Mouse (Mus musculus): ENCODE measurements at regions not wholly inside any gene's neighbourhood (a gene's known extent, or its start where the extent isn't known, plus 50 kb on each side); places are given as distances from the start of the nearest gene placed in this dataset.

DNA sequence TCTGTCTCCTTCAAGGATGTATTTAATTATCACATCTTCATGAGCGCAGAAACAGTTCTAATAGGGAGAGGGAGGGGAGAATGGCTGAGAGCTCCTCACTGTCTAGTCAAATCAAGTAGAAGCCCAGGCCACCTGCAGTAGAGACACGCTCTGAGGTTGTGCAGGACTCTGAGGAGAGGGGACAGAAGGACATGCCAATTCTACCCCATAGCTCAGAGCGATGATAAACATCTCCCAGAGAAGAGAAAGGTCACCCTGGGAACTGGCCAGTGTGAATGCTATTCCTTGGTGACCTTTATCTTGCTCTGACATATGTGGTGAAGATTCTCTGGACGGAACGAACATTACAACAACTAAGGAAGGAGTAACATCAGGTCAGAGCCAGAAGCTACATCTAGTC, 286.1 kb downstream of the Rwdd3 start:
- no peaks in the 10 kb centered on the region for H3K27me3 ChIP-seq (replicated peaks)
- 74% methylated on average over 5 of the region's 5 CpGs for WGBS
- no peaks in the 10 kb centered on the region for H3K36me3 ChIP-seq
- no peak overlapping the region for H3K4me2 ChIP-seq (replicated peaks)
- ATAC-seq = no peak
- H3K27ac ChIP-seq = no peak overlapping the region
- H3K9ac ChIP-seq = no peak overlapping the region
- H3K4me1 ChIP-seq (replicated peaks) = 0 out of 2 replicates have a peak, but pooled peaks cover 3% of the 10 kb centered on the region
- no peaks in the 10 kb centered on the region for H3K9me3 ChIP-seq
- H3K4me3 ChIP-seq (replicated peaks) = no peak overlapping the region

DNA sequence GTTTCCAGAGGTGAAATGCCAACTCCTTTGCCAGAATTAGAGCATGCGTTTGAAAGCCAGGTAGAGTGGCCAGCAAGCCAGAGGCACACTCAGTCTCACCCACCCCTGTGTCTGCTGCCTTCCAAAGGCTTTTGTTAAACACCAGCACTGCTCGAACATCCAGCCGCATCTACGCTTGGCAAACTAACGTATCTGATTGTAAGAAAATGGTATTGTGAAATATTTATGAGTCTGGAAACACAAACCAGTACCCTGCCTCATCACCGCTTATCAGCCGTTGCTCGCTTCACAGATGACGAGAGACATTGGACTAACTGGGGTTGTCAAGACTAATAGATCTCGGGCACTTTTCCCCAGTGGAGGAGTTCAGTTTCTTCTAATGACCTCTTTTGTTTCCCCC, 287.3 kb downstream of the Rwdd3 start:
- Histone ChIP-seq H3K4me1 (replicated peaks) (0 out of 2 replicates have a peak, but pooled peaks cover 3% of the 10 kb centered on the region), H3K4me2 (replicated peaks) (no peak overlapping the region), H3K9ac (no peak overlapping the region), H3K27ac (no peak overlapping the region), H3K9me3 (no peaks in the 10 kb centered on the region), H3K4me3 (replicated peaks) (no peak overlapping the region), H3K27me3 (replicated peaks) (no peaks in the 10 kb centered on the region), H3K36me3 (no peaks in the 10 kb centered on the region)
- WGBS = 51% methylated on average over 10 of the region's 10 CpGs
- ATAC-seq = no peak

GRCm38 (mm10) chr3:120883650-120884049, 287.8 kb downstream of the Rwdd3 start:
- Histone ChIP-seq H3K4me1 (replicated peaks) (0 out of 2 replicates have a peak, but pooled peaks cover 3% of the 10 kb centered on the region), H3K4me2 (replicated peaks) (no peak overlapping the region), H3K4me3 (replicated peaks) (no peak overlapping the region), H3K27ac (no peak overlapping the region), H3K9ac (no peak overlapping the region), H3K9me3 (no peaks in the 10 kb centered on the region), H3K36me3 (no peaks in the 10 kb centered on the region), H3K27me3 (replicated peaks) (no peaks in the 10 kb centered on the region)
- no peak for ATAC-seq
- WGBS = 63% methylated on average over 5 of the region's 5 CpGs

GRCm38 (mm10) chr3:120879409-120879808, 292.1 kb downstream of the Rwdd3 start:
- H3K4me3 ChIP-seq (replicated peaks) = no peak overlapping the region
- H3K9ac ChIP-seq = no peak overlapping the region
- H3K36me3 ChIP-seq = no peaks in the 10 kb centered on the region
- no peak overlapping the region for H3K27ac ChIP-seq
- no peaks in the 10 kb centered on the region for H3K9me3 ChIP-seq
- no peaks in the 10 kb centered on the region for H3K27me3 ChIP-seq (replicated peaks)
- ATAC-seq = no peak
- no peak overlapping the region for H3K4me2 ChIP-seq (replicated peaks)
- no peaks in the 10 kb centered on the region for H3K4me1 ChIP-seq (replicated peaks)
- 90% methylated on average over 2 of the region's 2 CpGs for WGBS

GRCm38 (mm10) chr3:120875740-120876139, 295.8 kb downstream of the Rwdd3 start:
- Histone ChIP-seq H3K27me3 (replicated peaks) (no peaks in the 10 kb centered on the region), H3K9ac (no peak overlapping the region), H3K4me2 (replicated peaks) (no peak overlapping the region), H3K9me3 (no peaks in the 10 kb centered on the region), H3K27ac (no peak overlapping the region), H3K4me1 (replicated peaks) (no peaks in the 10 kb centered on the region), H3K4me3 (replicated peaks) (no peak overlapping the region), H3K36me3 (no peaks in the 10 kb centered on the region)
- WGBS = 89% methylated on average over 3 of the region's 3 CpGs
- no peak for ATAC-seq

DNA sequence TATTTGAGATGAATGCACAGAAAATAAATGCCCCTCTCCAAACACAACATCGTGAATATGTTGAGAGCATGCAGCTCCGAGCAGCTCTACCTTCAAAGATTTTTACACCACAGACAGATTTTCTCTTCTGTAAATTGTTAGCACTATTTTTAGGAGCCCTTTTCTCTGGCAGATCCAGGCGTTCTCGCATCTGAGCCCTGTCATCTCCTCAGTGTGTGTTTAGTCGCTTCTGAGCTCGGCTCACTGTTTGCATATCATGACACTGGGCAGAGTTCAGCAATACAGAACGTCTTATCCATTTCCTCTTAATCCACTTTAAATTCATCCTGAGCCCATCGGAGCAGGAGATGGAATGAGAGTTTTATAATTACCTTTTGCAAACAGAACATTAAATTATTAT, 306.5 kb downstream of the Rwdd3 start:
- H3K9ac ChIP-seq = no peak overlapping the region
- H3K9me3 ChIP-seq = no peaks in the 10 kb centered on the region
- H3K4me3 ChIP-seq (replicated peaks) = no peak overlapping the region
- 26% methylated on average over 8 of the region's 8 CpGs for WGBS
- H3K4me2 ChIP-seq (replicated peaks) = no peak overlapping the region
- ATAC-seq = peak; percentile 62; the same call in 1 of the 2 replicates
- H3K27ac ChIP-seq = no peak overlapping the region
- H3K27me3 ChIP-seq (replicated peaks) = no peaks in the 10 kb centered on the region
- no peaks in the 10 kb centered on the region for H3K4me1 ChIP-seq (replicated peaks)
- no peaks in the 10 kb centered on the region for H3K36me3 ChIP-seq

GRCm38 (mm10) chr3:120861641-120862040, 309.9 kb downstream of the Rwdd3 start:
- Histone ChIP-seq H3K9ac (no peak overlapping the region), H3K27me3 (replicated peaks) (no peaks in the 10 kb centered on the region), H3K4me2 (replicated peaks) (no peak overlapping the region), H3K36me3 (no peaks in the 10 kb centered on the region), H3K27ac (no peak overlapping the region), H3K9me3 (no peaks in the 10 kb centered on the region), H3K4me1 (replicated peaks) (no peaks in the 10 kb centered on the region), H3K4me3 (replicated peaks) (no peak overlapping the region)
- WGBS = 80% methylated on average over 4 of the region's 4 CpGs
- ATAC-seq = peak; percentile 92

GRCm38 (mm10) chr3:120858281-120858680, 313.2 kb downstream of the Rwdd3 start:
- H3K9ac ChIP-seq = no peak overlapping the region
- no peak overlapping the region for H3K4me3 ChIP-seq (replicated peaks)
- H3K27me3 ChIP-seq (replicated peaks) = no peaks in the 10 kb centered on the region
- H3K27ac ChIP-seq = no peak overlapping the region
- no peaks in the 10 kb centered on the region for H3K4me1 ChIP-seq (replicated peaks)
- WGBS = 78% methylated on average over 13 of the region's 13 CpGs
- no peaks in the 10 kb centered on the region for H3K9me3 ChIP-seq
- ATAC-seq = no peak
- no peaks in the 10 kb centered on the region for H3K36me3 ChIP-seq
- no peak overlapping the region for H3K4me2 ChIP-seq (replicated peaks)

DNA sequence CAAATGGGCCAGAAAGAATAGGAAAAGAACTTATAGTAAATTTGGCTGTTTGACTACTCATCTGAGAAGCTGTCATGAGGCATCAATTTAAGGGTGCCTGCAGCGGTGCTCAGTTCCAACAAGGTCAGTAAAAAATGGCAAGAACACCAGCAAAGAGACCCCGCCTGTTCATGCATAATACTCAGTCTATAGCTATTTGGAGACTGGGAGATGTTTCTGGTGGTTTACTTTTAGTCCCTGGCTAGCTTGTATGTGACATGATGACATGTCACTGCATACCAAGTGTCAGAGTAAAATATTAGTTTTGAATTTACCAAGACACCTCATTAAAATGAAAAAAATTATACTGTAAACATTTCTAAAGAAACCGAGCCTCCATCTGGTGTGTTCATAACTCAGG, 317.2 kb downstream of the Rwdd3 start:
- H3K9ac ChIP-seq = no peak overlapping the region
- no peak for ATAC-seq
- no peak overlapping the region for H3K4me3 ChIP-seq (replicated peaks)
- WGBS = 66% methylated on average over 3 of the region's 3 CpGs
- no peaks in the 10 kb centered on the region for H3K27me3 ChIP-seq (replicated peaks)
- no peaks in the 10 kb centered on the region for H3K4me1 ChIP-seq (replicated peaks)
- H3K36me3 ChIP-seq = no peaks in the 10 kb centered on the region
- no peaks in the 10 kb centered on the region for H3K9me3 ChIP-seq
- no peak overlapping the region for H3K27ac ChIP-seq
- H3K4me2 ChIP-seq (replicated peaks) = no peak overlapping the region

DNA sequence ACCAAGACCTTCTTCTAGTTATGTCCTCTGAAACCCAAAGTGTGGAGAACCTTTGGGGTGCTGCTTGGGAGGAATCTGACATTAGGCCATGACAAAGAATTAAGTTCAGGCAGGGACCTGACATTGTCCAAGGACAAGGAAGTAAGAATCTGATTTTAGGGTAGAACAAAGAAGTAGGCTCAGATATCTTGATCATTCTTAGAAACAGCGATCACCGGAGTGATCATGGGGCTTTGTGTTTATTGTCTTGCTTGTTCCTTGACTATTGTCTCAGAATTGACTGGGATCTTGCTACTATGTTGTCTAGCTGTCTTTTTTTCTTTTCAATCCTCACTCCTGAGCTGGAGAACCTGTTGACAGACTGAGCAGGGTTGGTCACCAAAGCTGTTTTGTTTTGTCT, 327.9 kb downstream of the Rwdd3 start:
- no peak for ATAC-seq
- Histone ChIP-seq H3K4me2 (replicated peaks) (no peak overlapping the region), H3K9me3 (no peaks in the 10 kb centered on the region), H3K4me3 (replicated peaks) (no peak overlapping the region), H3K9ac (no peak overlapping the region), H3K27me3 (replicated peaks) (no peaks in the 10 kb centered on the region), H3K4me1 (replicated peaks) (no peaks in the 10 kb centered on the region), H3K36me3 (no peaks in the 10 kb centered on the region), H3K27ac (no peak overlapping the region)
- WGBS = 97% methylated on average over 2 of the region's 2 CpGs

DNA sequence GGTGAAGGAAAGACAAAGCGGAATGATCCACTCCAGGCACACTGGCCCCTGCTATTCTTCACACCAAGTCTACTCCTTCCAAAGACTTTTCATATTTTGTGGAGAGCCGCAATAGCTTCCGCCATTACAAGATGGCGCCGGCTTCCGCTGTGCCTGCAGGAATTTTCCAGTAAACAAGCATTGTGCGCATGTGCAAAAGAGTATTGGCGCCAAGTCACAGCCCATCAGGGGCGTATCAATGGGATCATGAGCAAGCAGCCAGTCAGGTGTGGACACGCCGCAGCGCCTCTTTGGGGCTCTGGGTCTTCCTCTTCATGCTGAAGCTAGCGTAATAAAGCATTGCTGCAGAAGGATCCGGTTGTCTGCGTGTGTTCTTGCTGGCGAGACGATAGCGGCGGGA, 348.0 kb downstream of the Rwdd3 start:
- Histone ChIP-seq H3K9me3 (no peaks in the 10 kb centered on the region), H3K9ac (no peak overlapping the region), H3K4me2 (replicated peaks) (no peak overlapping the region), H3K36me3 (no peaks in the 10 kb centered on the region), H3K27me3 (replicated peaks) (no peaks in the 10 kb centered on the region), H3K27ac (no peak overlapping the region), H3K4me1 (replicated peaks) (no peaks in the 10 kb centered on the region), H3K4me3 (replicated peaks) (no peak overlapping the region)
- WGBS = 95% methylated on average over 19 of the region's 19 CpGs
- no peak for ATAC-seq

DNA sequence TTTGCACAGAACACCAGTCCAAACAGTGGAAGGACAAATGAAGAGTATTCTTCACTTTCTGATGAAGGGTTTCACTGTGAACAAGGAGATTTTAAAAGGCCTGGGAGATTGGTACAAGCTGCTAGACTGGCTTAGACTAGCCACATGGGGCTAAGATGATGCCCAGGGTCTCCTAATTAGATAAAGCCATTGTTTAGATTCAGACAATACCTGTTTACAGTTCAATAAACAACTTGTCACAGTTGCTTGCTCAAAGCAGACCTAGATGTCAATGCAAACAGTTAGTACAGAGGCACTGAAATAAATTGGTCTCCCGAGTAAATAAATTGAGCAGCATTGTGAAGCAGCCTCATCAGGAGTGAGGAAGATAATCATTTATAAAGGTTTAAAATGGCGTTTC, 359.6 kb downstream of the Rwdd3 start:
- Histone ChIP-seq H3K4me1 (replicated peaks) (no peaks in the 10 kb centered on the region), H3K36me3 (no peaks in the 10 kb centered on the region), H3K27ac (no peak overlapping the region), H3K9me3 (no peaks in the 10 kb centered on the region), H3K4me2 (replicated peaks) (no peak overlapping the region), H3K27me3 (replicated peaks) (no peaks in the 10 kb centered on the region), H3K4me3 (replicated peaks) (no peak overlapping the region), H3K9ac (no peak overlapping the region)
- WGBS = 31% methylated on average over 2 of the region's 2 CpGs
- ATAC-seq = no peak

DNA sequence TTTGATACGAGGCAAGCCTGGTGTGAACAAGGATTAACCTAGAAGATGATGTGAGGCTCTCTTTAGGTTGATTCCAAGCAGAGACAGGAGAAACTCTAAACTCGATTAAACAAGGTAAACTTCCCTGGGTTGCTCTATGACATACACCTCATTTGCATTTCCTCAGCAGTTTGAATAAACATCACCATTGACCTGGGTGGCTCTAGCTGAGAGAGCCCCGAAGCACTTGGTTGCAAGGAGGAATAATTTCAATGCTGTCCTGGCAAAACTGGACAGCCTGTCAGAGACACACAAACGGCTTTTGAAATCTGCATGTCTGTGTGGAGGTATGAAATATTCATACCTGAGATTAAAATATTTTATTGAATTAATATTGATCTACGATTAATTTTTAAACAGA, 361.0 kb downstream of the Rwdd3 start:
- no peaks in the 10 kb centered on the region for H3K27me3 ChIP-seq (replicated peaks)
- H3K4me2 ChIP-seq (replicated peaks) = no peak overlapping the region
- no peaks in the 10 kb centered on the region for H3K4me1 ChIP-seq (replicated peaks)
- no peak overlapping the region for H3K9ac ChIP-seq
- WGBS = 50% methylated on average over 5 of the region's 5 CpGs
- H3K27ac ChIP-seq = no peak overlapping the region
- no peak for ATAC-seq
- no peak overlapping the region for H3K4me3 ChIP-seq (replicated peaks)
- H3K36me3 ChIP-seq = no peaks in the 10 kb centered on the region
- H3K9me3 ChIP-seq = no peaks in the 10 kb centered on the region

DNA sequence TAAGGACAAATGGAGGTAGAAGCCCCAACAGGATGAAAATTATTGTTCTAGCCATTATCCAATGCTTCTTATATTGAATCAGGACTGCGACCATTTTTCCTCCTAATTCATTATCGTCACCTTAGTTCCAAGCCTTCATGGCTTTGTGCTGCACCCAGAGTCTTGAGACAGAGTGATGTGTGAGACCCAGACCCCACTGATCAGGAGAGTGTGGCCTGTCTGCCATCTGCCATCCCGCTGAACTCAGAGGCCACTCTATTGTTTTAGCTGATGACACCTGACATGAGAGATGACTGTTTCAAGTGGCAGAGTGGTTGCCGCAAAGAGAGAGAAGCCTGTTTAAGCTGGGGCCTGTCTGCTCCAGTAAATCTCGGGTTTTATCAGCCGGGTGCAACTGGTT, 361.4 kb downstream of the Rwdd3 start:
- ATAC-seq = no peak
- H3K4me2 ChIP-seq (replicated peaks) = no peak overlapping the region

More for the DNA sequence above, 361.4 kb downstream of the Rwdd3 start:
- 44% methylated on average over 6 of the region's 6 CpGs for WGBS
- no peaks in the 10 kb centered on the region for H3K4me1 ChIP-seq (replicated peaks)
- no peak overlapping the region for H3K9ac ChIP-seq
- no peak overlapping the region for H3K4me3 ChIP-seq (replicated peaks)
- H3K27ac ChIP-seq = no peak overlapping the region
- no peaks in the 10 kb centered on the region for H3K36me3 ChIP-seq
- H3K9me3 ChIP-seq = no peaks in the 10 kb centered on the region
- no peaks in the 10 kb centered on the region for H3K27me3 ChIP-seq (replicated peaks)

Measured in intestine, embryonic 15.5 days (tissue).